Mouse (Mus musculus): Measurements from ENCODE around the gene Rnf135. TPM values are rescaled to one million over a fixed set of nuclear protein-coding genes. Genes with fewer than 3 reads are reported as not detected.

The Rnf135 gene
- polyA plus RNA-seq, 1 experiment: 5.1 TPM

- Histone ChIP-seq H3K36me3 (ENCODE audit: control insufficient read depth, insufficient read depth) (no peaks in the 10 kb centered on the region), H3K79me2 (ENCODE audit: control insufficient read depth, insufficient read depth) (no peaks in the 10 kb centered on the region), H3ac (ENCODE audit: control insufficient read depth, insufficient read length) (no peak overlapping the region), H3K27me3 (ENCODE audit: control insufficient read depth, insufficient read depth, insufficient read length) (no peaks in the 10 kb centered on the region), H3K4me3 (no peak overlapping the region), H3K4me2 (ENCODE audit: low read depth) (no peak overlapping the region)
- no peak for TF ChIP-seq CEBPB (IDR thresholded peaks at IDR 0.05; ENCODE audit: insufficient read depth, poor library complexity, severe bottlenecking)
- no peak for TF ChIP-seq POLR2A (IDR thresholded peaks at IDR 0.05; ENCODE audit: insufficient read length, low read depth)
- no peak for TF ChIP-seq REST (IDR thresholded peaks at IDR 0.05; ENCODE audit: insufficient read depth, insufficient read length)
- TF ChIP-seq E2F4 (IDR thresholded peaks at IDR 0.05; ENCODE audit: insufficient read depth): no peak
- TF ChIP-seq SRF (IDR thresholded peaks at IDR 0.05; ENCODE audit: control insufficient read depth, insufficient read length, low read depth): no peak
- no peak for TF ChIP-seq MYOD1 (IDR thresholded peaks at IDR 0.05; ENCODE audit: control insufficient read depth in 1 of 3, insufficient read length in 2 of 3, low read depth in 2 of 3)
- TF ChIP-seq USF1 (IDR thresholded peaks at IDR 0.05; ENCODE audit: low read depth): no peak
- no peak for TF ChIP-seq MYOG (IDR thresholded peaks at IDR 0.05; ENCODE audit: control insufficient read depth in 1 of 3, insufficient read depth in 1 of 3, insufficient read length in 2 of 3, low read depth in 2 of 3)
- no peak for TF ChIP-seq POLR2AphosphoS2 (IDR thresholded peaks at IDR 0.05; ENCODE audit: insufficient read length, low read depth)
- TF ChIP-seq MAX (IDR thresholded peaks at IDR 0.05; ENCODE audit: low read depth): no peak
- TF ChIP-seq TCF3 (IDR thresholded peaks at IDR 0.05; ENCODE audit: insufficient read length, low read depth): no peak
- TF ChIP-seq TCF12 (IDR thresholded peaks at IDR 0.05; ENCODE audit: insufficient read depth, poor library complexity, severe bottlenecking): no peak
Measured at GRCm38 (mm10) chr11:80170351-80170750, 13.3 kb upstream of the Rnf135 start.

- Histone ChIP-seq H3K27me3 (ENCODE audit: control insufficient read depth, insufficient read depth, insufficient read length) (no peaks in the 10 kb centered on the region), H3K4me3 (no peak overlapping the region), H3K4me2 (ENCODE audit: low read depth) (no peak overlapping the region), H3ac (ENCODE audit: control insufficient read depth, insufficient read length) (no peak overlapping the region), H3K79me2 (ENCODE audit: control insufficient read depth, insufficient read depth) (no peaks in the 10 kb centered on the region), H3K36me3 (ENCODE audit: control insufficient read depth, insufficient read depth) (no peaks in the 10 kb centered on the region)
- no peak for TF ChIP-seq MAX (IDR thresholded peaks at IDR 0.05; ENCODE audit: low read depth)
- no peak for TF ChIP-seq MYOD1 (IDR thresholded peaks at IDR 0.05; ENCODE audit: control insufficient read depth in 1 of 3, insufficient read length in 2 of 3, low read depth in 2 of 3)
- no peak for TF ChIP-seq MYOG (IDR thresholded peaks at IDR 0.05; ENCODE audit: control insufficient read depth in 1 of 3, insufficient read depth in 1 of 3, insufficient read length in 2 of 3, low read depth in 2 of 3)
- no peak for TF ChIP-seq E2F4 (IDR thresholded peaks at IDR 0.05; ENCODE audit: insufficient read depth)
- TF ChIP-seq USF1 (IDR thresholded peaks at IDR 0.05; ENCODE audit: low read depth): no peak
- no peak for TF ChIP-seq TCF12 (IDR thresholded peaks at IDR 0.05; ENCODE audit: insufficient read depth, poor library complexity, severe bottlenecking)
- TF ChIP-seq TCF3 (IDR thresholded peaks at IDR 0.05; ENCODE audit: insufficient read length, low read depth): no peak
- no peak for TF ChIP-seq REST (IDR thresholded peaks at IDR 0.05; ENCODE audit: insufficient read depth, insufficient read length)
- no peak for TF ChIP-seq SRF (IDR thresholded peaks at IDR 0.05; ENCODE audit: control insufficient read depth, insufficient read length, low read depth)
Measured at GRCm38 (mm10) chr11:80171884-80172283, 11.8 kb upstream of the Rnf135 start.

- no peak overlapping the region for H3ac ChIP-seq (ENCODE audit: control insufficient read depth, insufficient read length)
- no peak for TF ChIP-seq TCF12 (IDR thresholded peaks at IDR 0.05; ENCODE audit: insufficient read depth, poor library complexity, severe bottlenecking)
- TF ChIP-seq USF1 (IDR thresholded peaks at IDR 0.05; ENCODE audit: low read depth): no peak
- no peak for TF ChIP-seq E2F4 (IDR thresholded peaks at IDR 0.05; ENCODE audit: insufficient read depth)
- TF ChIP-seq SRF (IDR thresholded peaks at IDR 0.05; ENCODE audit: control insufficient read depth, insufficient read length, low read depth): no peak
- no peak for TF ChIP-seq POLR2AphosphoS2 (IDR thresholded peaks at IDR 0.05; ENCODE audit: insufficient read length, low read depth)
- no peak for TF ChIP-seq MYOG (IDR thresholded peaks at IDR 0.05; ENCODE audit: control insufficient read depth in 1 of 3, insufficient read depth in 1 of 3, insufficient read length in 2 of 3, low read depth in 2 of 3)
- TF ChIP-seq MAX (IDR thresholded peaks at IDR 0.05; ENCODE audit: low read depth): no peak
- no peak for TF ChIP-seq MYOD1 (IDR thresholded peaks at IDR 0.05; ENCODE audit: control insufficient read depth in 1 of 3, insufficient read length in 2 of 3, low read depth in 2 of 3)
- TF ChIP-seq REST (IDR thresholded peaks at IDR 0.05; ENCODE audit: insufficient read depth, insufficient read length): no peak
- TF ChIP-seq POLR2A (IDR thresholded peaks at IDR 0.05; ENCODE audit: insufficient read length, low read depth): no peak
- H3K27me3 ChIP-seq (ENCODE audit: control insufficient read depth, insufficient read depth, insufficient read length): no peaks in the 10 kb centered on the region
- H3K4me3 ChIP-seq: no peak overlapping the region
- H3K36me3 ChIP-seq (ENCODE audit: control insufficient read depth, insufficient read depth): no peaks in the 10 kb centered on the region
- H3K4me2 ChIP-seq (ENCODE audit: low read depth): no peak overlapping the region
- no peaks in the 10 kb centered on the region for H3K79me2 ChIP-seq (ENCODE audit: control insufficient read depth, insufficient read depth)
Measured at GRCm38 (mm10) chr11:80173963-80174670, 9.5 kb upstream of the Rnf135 start.

DNA sequence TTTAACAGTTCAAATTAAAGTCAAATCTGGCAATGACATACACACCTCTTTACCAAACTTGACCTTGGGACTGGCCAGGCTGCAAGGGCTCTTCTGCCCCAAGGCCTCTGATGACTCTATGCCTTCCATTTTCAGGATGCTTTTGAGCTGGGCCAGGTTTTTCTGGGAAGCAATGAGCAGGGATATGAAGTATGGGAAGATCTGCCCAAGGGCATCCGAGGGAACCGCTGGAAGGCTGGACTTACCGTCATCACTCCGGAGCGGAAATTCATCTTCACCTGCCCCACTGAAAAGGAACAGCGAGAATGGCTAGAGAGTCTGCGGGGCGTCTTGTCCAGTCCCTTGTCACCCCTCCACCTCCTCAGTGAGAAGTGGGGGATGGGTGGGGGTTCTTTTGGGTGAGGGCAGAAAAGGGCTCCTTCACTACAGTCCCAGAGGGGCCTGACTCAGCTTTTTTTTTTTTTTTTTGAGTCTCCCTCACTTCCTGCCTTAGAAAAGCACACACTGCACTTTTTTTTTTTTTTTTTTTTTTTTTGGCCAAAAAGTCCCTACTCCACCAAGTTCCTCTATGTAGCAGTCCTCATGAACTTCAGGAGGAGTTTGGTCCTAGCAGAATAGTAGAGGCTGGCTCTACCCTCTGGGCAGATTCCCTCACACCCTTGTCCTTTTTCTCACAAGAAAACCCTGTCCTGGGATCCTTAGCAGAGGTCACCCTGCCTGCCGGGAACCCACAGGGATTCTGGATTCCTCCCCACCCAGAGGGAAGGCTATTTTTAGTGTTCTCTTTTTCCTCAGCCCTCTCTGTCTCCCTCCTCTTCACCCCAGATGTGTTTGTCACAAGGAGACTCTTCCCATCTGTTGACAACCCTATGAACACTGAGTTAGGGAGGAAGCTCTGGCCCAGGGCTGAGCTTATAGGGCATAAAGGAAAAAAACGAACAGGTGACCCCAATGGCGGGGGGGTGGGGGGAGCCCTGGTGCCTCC is 6.4 kb upstream of the Rnf135 start:
- Histone ChIP-seq H3K27me3 (ENCODE audit: control insufficient read depth, insufficient read depth, insufficient read length) (no peaks in the 10 kb centered on the region), H3K36me3 (ENCODE audit: control insufficient read depth, insufficient read depth) (no peaks in the 10 kb centered on the region), H3K4me3 (no peak overlapping the region), H3ac (ENCODE audit: control insufficient read depth, insufficient read length) (no peak overlapping the region), H3K79me2 (ENCODE audit: control insufficient read depth, insufficient read depth) (no peaks in the 10 kb centered on the region), H3K4me2 (ENCODE audit: low read depth) (peak overlapping the region; percentile 49)
- TF ChIP-seq E2F4 (IDR thresholded peaks at IDR 0.05; ENCODE audit: insufficient read depth): no peak
- no peak for TF ChIP-seq POLR2A (IDR thresholded peaks at IDR 0.05; ENCODE audit: insufficient read length, low read depth)
- no peak for TF ChIP-seq MYOG (IDR thresholded peaks at IDR 0.05; ENCODE audit: control insufficient read depth in 1 of 3, insufficient read depth in 1 of 3, insufficient read length in 2 of 3, low read depth in 2 of 3)
- no peak for TF ChIP-seq CEBPB (IDR thresholded peaks at IDR 0.05; ENCODE audit: insufficient read depth, poor library complexity, severe bottlenecking)
- no peak for TF ChIP-seq USF1 (IDR thresholded peaks at IDR 0.05; ENCODE audit: low read depth)
- TF ChIP-seq SRF (IDR thresholded peaks at IDR 0.05; ENCODE audit: control insufficient read depth, insufficient read length, low read depth): no peak
- TF ChIP-seq TCF12 (IDR thresholded peaks at IDR 0.05; ENCODE audit: insufficient read depth, poor library complexity, severe bottlenecking): no peak
- no peak for TF ChIP-seq TCF3 (IDR thresholded peaks at IDR 0.05; ENCODE audit: insufficient read length, low read depth)
- TF ChIP-seq REST (IDR thresholded peaks at IDR 0.05; ENCODE audit: insufficient read depth, insufficient read length): no peak
- no peak for TF ChIP-seq MYOD1 (IDR thresholded peaks at IDR 0.05; ENCODE audit: control insufficient read depth in 1 of 3, insufficient read length in 2 of 3, low read depth in 2 of 3)
- TF ChIP-seq POLR2AphosphoS2 (IDR thresholded peaks at IDR 0.05; ENCODE audit: insufficient read length, low read depth): no peak
- TF ChIP-seq MAX (IDR thresholded peaks at IDR 0.05; ENCODE audit: low read depth): no peak
